Mouse (Mus musculus): Measurements from ENCODE around the gene Acsbg1. TPM values are rescaled to one million over a fixed set of nuclear protein-coding genes. Genes with fewer than 3 reads are reported as not detected.

Gene Acsbg1
- polyA plus RNA-seq, 1 experiment from 2014 or later, result 0.32 TPM

- DNase-seq (no peak), ATAC-seq (ENCODE audit: insufficient read depth) (no peak)
- TF ChIP-seq CTCF (IDR thresholded peaks at IDR 0.05; ENCODE audit: low read depth), result no peak
- no peaks in the 10 kb centered on the region for H3K36me3 ChIP-seq (ENCODE audit: insufficient read depth)
- H3K9me3 ChIP-seq (ENCODE audit: low read depth, low read length), result no peaks in the 10 kb centered on the region
- 48% methylated on average over 2 of the region's 2 CpGs for WGBS
- no peak overlapping the region for H3K4me3 ChIP-seq (ENCODE audit: low read depth, low read length)
- no peaks in the 10 kb centered on the region for H3K4me1 ChIP-seq (ENCODE audit: insufficient read depth)
- H3K27me3 ChIP-seq (ENCODE audit: insufficient read depth, low read length), result no peaks in the 10 kb centered on the region
- H3K4me2 ChIP-seq, result no peak overlapping the region
- no peak overlapping the region for H3K9ac ChIP-seq
- H3K27ac ChIP-seq (ENCODE audit: low read depth), result no peak overlapping the region
Observed at GRCm38 (mm10) chr9:54647456-54647855, 14.2 kb downstream of the Acsbg1 start.

GRCm38 (mm10) chr9:54646252-54646651, 15.4 kb downstream of the Acsbg1 start:
- Histone ChIP-seq H3K4me3 (ENCODE audit: low read depth, low read length) (no peak overlapping the region), H3K4me1 (ENCODE audit: insufficient read depth) (no peaks in the 10 kb centered on the region), H3K9me3 (ENCODE audit: low read depth, low read length) (no peaks in the 10 kb centered on the region), H3K4me2 (no peak overlapping the region), H3K27ac (ENCODE audit: low read depth) (no peak overlapping the region), H3K9ac (no peak overlapping the region), H3K36me3 (ENCODE audit: insufficient read depth) (no peaks in the 10 kb centered on the region), H3K27me3 (ENCODE audit: insufficient read depth, low read length) (no peaks in the 10 kb centered on the region)
- TF ChIP-seq CTCF (IDR thresholded peaks at IDR 0.05; ENCODE audit: low read depth), result no peak
- no peak for ATAC-seq (ENCODE audit: insufficient read depth)
- no peak for DNase-seq
- 70% methylated on average over 9 of the region's 9 CpGs for WGBS

- no peak for ATAC-seq (ENCODE audit: insufficient read depth)
- Histone ChIP-seq H3K9me3 (ENCODE audit: low read depth, low read length) (no peaks in the 10 kb centered on the region), H3K9ac (no peak overlapping the region), H3K4me3 (ENCODE audit: low read depth, low read length) (no peak overlapping the region), H3K27me3 (ENCODE audit: insufficient read depth, low read length) (no peaks in the 10 kb centered on the region), H3K4me2 (no peak overlapping the region), H3K4me1 (ENCODE audit: insufficient read depth) (no peaks in the 10 kb centered on the region), H3K36me3 (ENCODE audit: insufficient read depth) (no peaks in the 10 kb centered on the region), H3K27ac (ENCODE audit: low read depth) (no peak overlapping the region)
- WGBS, result 79% methylated on average over 6 of the region's 6 CpGs
- TF ChIP-seq CTCF (IDR thresholded peaks at IDR 0.05; ENCODE audit: low read depth), result no peak
- DNase-seq, result no peak
Observed at GRCm38 (mm10) chr9:54645530-54645929, 16.1 kb downstream of the Acsbg1 start.

GRCm38 (mm10) chr9:54643179-54643578, 18.5 kb downstream of the Acsbg1 start:
- DNase-seq (no peak), ATAC-seq (ENCODE audit: insufficient read depth) (no peak)
- Histone ChIP-seq H3K9ac (no peak overlapping the region), H3K4me1 (ENCODE audit: insufficient read depth) (no peaks in the 10 kb centered on the region), H3K27ac (ENCODE audit: low read depth) (no peak overlapping the region), H3K27me3 (ENCODE audit: insufficient read depth, low read length) (no peaks in the 10 kb centered on the region), H3K9me3 (ENCODE audit: low read depth, low read length) (no peaks in the 10 kb centered on the region), H3K4me2 (no peak overlapping the region), H3K4me3 (ENCODE audit: low read depth, low read length) (no peak overlapping the region), H3K36me3 (ENCODE audit: insufficient read depth) (no peaks in the 10 kb centered on the region)
- TF ChIP-seq CTCF (IDR thresholded peaks at IDR 0.05; ENCODE audit: low read depth), result no peak
- 73% methylated on average over 7 of the region's 7 CpGs for WGBS

GRCm38 (mm10) chr9:54642556-54642955, 19.1 kb downstream of the Acsbg1 start:
- no peaks in the 10 kb centered on the region for H3K9me3 ChIP-seq (ENCODE audit: low read depth, low read length)
- H3K9ac ChIP-seq, result no peak overlapping the region
- no peak for DNase-seq
- 52% methylated on average over 4 of the region's 4 CpGs for WGBS
- no peak overlapping the region for H3K27ac ChIP-seq (ENCODE audit: low read depth)
- no peaks in the 10 kb centered on the region for H3K27me3 ChIP-seq (ENCODE audit: insufficient read depth, low read length)
- no peak overlapping the region for H3K4me2 ChIP-seq
- H3K4me3 ChIP-seq (ENCODE audit: low read depth, low read length), result no peak overlapping the region
- TF ChIP-seq CTCF (IDR thresholded peaks at IDR 0.05; ENCODE audit: low read depth), result no peak
- H3K4me1 ChIP-seq (ENCODE audit: insufficient read depth), result no peaks in the 10 kb centered on the region
- H3K36me3 ChIP-seq (ENCODE audit: insufficient read depth), result no peaks in the 10 kb centered on the region
- ATAC-seq (ENCODE audit: insufficient read depth), result no peak

GRCm38 (mm10) chr9:54642149-54642548, 19.5 kb downstream of the Acsbg1 start:
- no peaks in the 10 kb centered on the region for H3K4me1 ChIP-seq (ENCODE audit: insufficient read depth)
- DNase-seq (peak; percentile 19), ATAC-seq (ENCODE audit: insufficient read depth) (no peak)
- no peaks in the 10 kb centered on the region for H3K27me3 ChIP-seq (ENCODE audit: insufficient read depth, low read length)
- no peak for TF ChIP-seq CTCF (IDR thresholded peaks at IDR 0.05; ENCODE audit: low read depth)
- no peak overlapping the region for H3K4me3 ChIP-seq (ENCODE audit: low read depth, low read length)
- H3K4me2 ChIP-seq, result no peak overlapping the region
- WGBS, result 64% methylated on average over 2 of the region's 2 CpGs
- H3K9me3 ChIP-seq (ENCODE audit: low read depth, low read length), result no peaks in the 10 kb centered on the region
- H3K27ac ChIP-seq (ENCODE audit: low read depth), result no peak overlapping the region
- H3K9ac ChIP-seq, result no peak overlapping the region
- no peaks in the 10 kb centered on the region for H3K36me3 ChIP-seq (ENCODE audit: insufficient read depth)

GRCm38 (mm10) chr9:54641548-54641947, 20.1 kb downstream of the Acsbg1 start:
- no peaks in the 10 kb centered on the region for H3K27me3 ChIP-seq (ENCODE audit: insufficient read depth, low read length)
- H3K9ac ChIP-seq, result no peak overlapping the region
- DNase-seq, result no peak
- no peak for TF ChIP-seq CTCF (IDR thresholded peaks at IDR 0.05; ENCODE audit: low read depth)
- 64% methylated on average over 3 of the region's 3 CpGs for WGBS
- no peaks in the 10 kb centered on the region for H3K36me3 ChIP-seq (ENCODE audit: insufficient read depth)
- H3K27ac ChIP-seq (ENCODE audit: low read depth), result no peak overlapping the region
- H3K4me1 ChIP-seq (ENCODE audit: insufficient read depth), result no peaks in the 10 kb centered on the region
- no peak for ATAC-seq (ENCODE audit: insufficient read depth)
- no peak overlapping the region for H3K4me3 ChIP-seq (ENCODE audit: low read depth, low read length)
- no peak overlapping the region for H3K4me2 ChIP-seq
- no peaks in the 10 kb centered on the region for H3K9me3 ChIP-seq (ENCODE audit: low read depth, low read length)

GRCm38 (mm10) chr9:54639192-54639591, 22.5 kb downstream of the Acsbg1 start:
- no peaks in the 10 kb centered on the region for H3K9me3 ChIP-seq (ENCODE audit: low read depth, low read length)
- DNase-seq (no peak), ATAC-seq (ENCODE audit: insufficient read depth) (no peak)
- H3K9ac ChIP-seq, result no peak overlapping the region
- H3K36me3 ChIP-seq (ENCODE audit: insufficient read depth), result no peaks in the 10 kb centered on the region
- no peak overlapping the region for H3K4me3 ChIP-seq (ENCODE audit: low read depth, low read length)
- 43% methylated on average over 2 of the region's 2 CpGs for WGBS
- no peaks in the 10 kb centered on the region for H3K27me3 ChIP-seq (ENCODE audit: insufficient read depth, low read length)
- no peak for TF ChIP-seq CTCF (IDR thresholded peaks at IDR 0.05; ENCODE audit: low read depth)
- no peak overlapping the region for H3K4me2 ChIP-seq
- H3K4me1 ChIP-seq (ENCODE audit: insufficient read depth), result no peaks in the 10 kb centered on the region
- no peak overlapping the region for H3K27ac ChIP-seq (ENCODE audit: low read depth)
